23 mouse cellular contexts compared by ENCODE assay signal in genomic region chr1:127808671-127809070, GRCm38 (mm10). TPM values are rescaled to one million over a fixed set of nuclear protein-coding genes. Genes with fewer than 3 reads are reported as not detected.
DNase-seq lines count a peak whose midpoint lies in the region; ATAC-seq and TF ChIP-seq lines count a peak whose summit lies in the region.
"Had no signal": no experiment of that assay in that cellular context is flagged by ENCODE, and none has a peak within 500 bp of the region (broad histone marks: within the 10 kb centered on the region; RNA-seq: fewer than 3 reads in every experiment).

No protein-coding gene starts in this region.

- no peak overlapping the region for H3K9ac ChIP-seq in heart, embryonic 11.5 days (ENCODE audit: low read depth, low read length)
- H3K9ac ChIP-seq in intestine, postnatal 0 days (ENCODE audit: low read depth, low read length), result no peak overlapping the region
- H3K9ac ChIP-seq in intestine, embryonic 15.5 days, result no peak overlapping the region
- H3K9ac ChIP-seq in liver, postnatal 0 days (replicated peaks), result no peak overlapping the region
- no peak overlapping the region for H3K9ac ChIP-seq in ES-Bruce4 (ENCODE audit: low read depth, poor library complexity, severe bottlenecking)

- TF ChIP-seq CTCF in intestine, postnatal 0 days (IDR thresholded peaks at IDR 0.05; ENCODE audit: low read depth), result no peak
- TF ChIP-seq CTCF in liver, postnatal 0 days (IDR thresholded peaks at IDR 0.05; ENCODE audit: low read depth), result no peak
- no peak for TF ChIP-seq CTCF in ES-Bruce4 (IDR thresholded peaks at IDR 0.05; ENCODE audit: low read depth, low read length)

- no peak for TF ChIP-seq POLR2A in ES-Bruce4 (IDR thresholded peaks at IDR 0.05; ENCODE audit: insufficient read depth, low read length)

- ATAC-seq in heart, embryonic 11.5 days (replicated peaks; ENCODE audit: insufficient number of reproducible peaks, low FRiP score, low TSS enrichment), result no peak
- 0 out of 2 replicates have a peak, but pooled peaks have one; percentile 54 for ATAC-seq in intestine, postnatal 0 days
- ATAC-seq in intestine, embryonic 15.5 days, result no peak
- peak; percentile 33; the same call in 1 of the 2 replicates for ATAC-seq in liver, postnatal 0 days
- ATAC-seq: activated CD4-positive, CD25-positive, alpha-beta regulatory T cell, adult 4 months; CD4-positive, CD25-positive, alpha-beta regulatory T cell, adult 4 months; Patski had no signal

- no peaks in the 10 kb centered on the region for H3K9me3 ChIP-seq in heart, embryonic 11.5 days (replicated peaks; ENCODE audit: control insufficient read depth, low read length)
- no peaks in the 10 kb centered on the region for H3K9me3 ChIP-seq in intestine, postnatal 0 days (ENCODE audit: control insufficient read depth)
- H3K9me3 ChIP-seq in intestine, embryonic 15.5 days, result no peaks in the 10 kb centered on the region
- no peaks in the 10 kb centered on the region for H3K9me3 ChIP-seq in liver, postnatal 0 days (ENCODE audit: low read length)
- no peaks in the 10 kb centered on the region for H3K9me3 ChIP-seq in ES-Bruce4 (replicated peaks; ENCODE audit: control insufficient read depth, insufficient read depth, low read length, poor library complexity, severe bottlenecking)
- H3K9me3 ChIP-seq: G1E had no signal

- no peaks in the 10 kb centered on the region; the same call in 1 of the 2 replicates for H3K4me1 ChIP-seq in heart, embryonic 11.5 days (ENCODE audit: control insufficient read depth, insufficient read depth, low read length)
- H3K4me1 ChIP-seq in intestine, postnatal 0 days (replicated peaks; ENCODE audit: control insufficient read depth, insufficient read depth, low read length), result no peaks in the 10 kb centered on the region
- no peaks in the 10 kb centered on the region for H3K4me1 ChIP-seq in intestine, embryonic 15.5 days (replicated peaks)
- no peaks in the 10 kb centered on the region for H3K4me1 ChIP-seq in liver, postnatal 0 days (ENCODE audit: insufficient read depth)
- H3K4me1 ChIP-seq in ES-Bruce4 (ENCODE audit: control insufficient read depth, insufficient read depth, low read length), result no peaks in the 10 kb centered on the region

- H3K27ac ChIP-seq in heart, embryonic 11.5 days (ENCODE audit: low read depth, low read length), result no peak overlapping the region
- no peak overlapping the region for H3K27ac ChIP-seq in intestine, postnatal 0 days (ENCODE audit: low read depth, low read length)
- no peak overlapping the region for H3K27ac ChIP-seq in intestine, embryonic 15.5 days
- no peak overlapping the region for H3K27ac ChIP-seq in liver, postnatal 0 days (ENCODE audit: low read depth)
- H3K27ac ChIP-seq in ES-Bruce4 (ENCODE audit: insufficient read depth, low read length), result peak overlapping the region; percentile 36

- WGBS in heart, embryonic 11.5 days (ENCODE audit: insufficient replicate concordance), result 96% methylated on average over 7 of the region's 7 CpGs
- WGBS in intestine, postnatal 0 days, result 72% methylated on average over 7 of the region's 7 CpGs
- WGBS in intestine, embryonic 15.5 days, result 95% methylated on average over 7 of the region's 7 CpGs
- 84% methylated on average over 7 of the region's 7 CpGs for WGBS in liver, postnatal 0 days (ENCODE audit: insufficient replicate concordance)

- H3K4me3 ChIP-seq in heart, embryonic 11.5 days (ENCODE audit: low read depth, low read length), result no peak overlapping the region
- no peak overlapping the region for H3K4me3 ChIP-seq in intestine, postnatal 0 days (ENCODE audit: low read depth, low read length)
- no peak overlapping the region for H3K4me3 ChIP-seq in intestine, embryonic 15.5 days (replicated peaks)
- H3K4me3 ChIP-seq in liver, postnatal 0 days (ENCODE audit: low read depth, low read length), result no peak overlapping the region
- H3K4me3 ChIP-seq in ES-Bruce4 (ENCODE audit: low read depth, low read length), result no peak overlapping the region

- H3K4me2 ChIP-seq in heart, embryonic 11.5 days, result no peak overlapping the region
- no peak overlapping the region for H3K4me2 ChIP-seq in intestine, postnatal 0 days (replicated peaks; ENCODE audit: low read depth)
- no peak overlapping the region for H3K4me2 ChIP-seq in intestine, embryonic 15.5 days (replicated peaks)
- no peak overlapping the region for H3K4me2 ChIP-seq in liver, postnatal 0 days (ENCODE audit: low read depth, low read length)

- H3K27me3 ChIP-seq in heart, embryonic 11.5 days (ENCODE audit: control insufficient read depth, insufficient read depth, low read length), result no peaks in the 10 kb centered on the region
- H3K27me3 ChIP-seq in intestine, postnatal 0 days (replicated peaks; ENCODE audit: control insufficient read depth, insufficient read depth, low read length), result no peaks in the 10 kb centered on the region
- H3K27me3 ChIP-seq in intestine, embryonic 15.5 days (replicated peaks), result no peaks in the 10 kb centered on the region
- no peaks in the 10 kb centered on the region for H3K27me3 ChIP-seq in liver, postnatal 0 days (ENCODE audit: insufficient read depth, low read length)
- H3K27me3 ChIP-seq in ES-Bruce4 (ENCODE audit: control insufficient read depth, insufficient read depth, low read length, poor library complexity, severe bottlenecking), result no peaks in the 10 kb centered on the region
- H3K27me3 ChIP-seq: CH12.LX, Patski had no signal

- TF ChIP-seq EP300 in liver, postnatal 0 days (IDR thresholded peaks at IDR 0.05; ENCODE audit: low read depth), result no peak
- TF ChIP-seq EP300 in ES-Bruce4 (IDR thresholded peaks at IDR 0.05; ENCODE audit: insufficient read depth, low read depth, low read length), result no peak

- peaks cover 2% of the 10 kb centered on the region for H3K36me3 ChIP-seq in heart, embryonic 11.5 days (ENCODE audit: control insufficient read depth, insufficient read depth, low read length)
- peaks cover 19% of the 10 kb centered on the region; the same call in 1 of the 2 replicates for H3K36me3 ChIP-seq in intestine, postnatal 0 days (ENCODE audit: control insufficient read depth, insufficient read depth)
- peaks cover 4% of the 10 kb centered on the region; the same call in 1 of the 2 replicates for H3K36me3 ChIP-seq in intestine, embryonic 15.5 days
- peaks cover 17% of the 10 kb centered on the region for H3K36me3 ChIP-seq in liver, postnatal 0 days (replicated peaks; ENCODE audit: insufficient read depth, low read length)
- H3K36me3 ChIP-seq in ES-Bruce4 (ENCODE audit: control insufficient read depth, insufficient read depth, low read length, poor library complexity, severe bottlenecking), result peaks cover 9% of the 10 kb centered on the region

- peak; percentile 74 for DNase-seq in heart, adult 11 months
- DNase-seq in liver, postnatal 0 days, result no peak
- DNase-seq in liver, result no peak
- DNase-seq in urinary bladder, postnatal 10 days (ENCODE audit: low spot score), result no peak
- DNase-seq: adrenal gland, adult 2 months; adrenal gland, adult 8-10 months; adrenal gland, postnatal 10 days; adrenal gland, postnatal 14 days; adrenal gland, postnatal 25 days; adrenal gland, postnatal 36 days; B cell, adult 2 months; cerebellum, adult 11 months; cerebellum, adult 11-12 months; cerebellum, adult 18-20 months had no signal

RNA-seq across cellular contexts. Expression of gene Ccnt2, which starts 34.7 kb away (rescaled TPM):
- 66.7 and 73.2 TPM in 2 replicates for polyA plus RNA-seq in heart, embryonic 11.5 days (2014; fragmentation: Nextera tagmentation; extraction: Ambion mirVana)
- polyA plus RNA-seq in intestine, postnatal 0 days (2015; fragmentation: Nextera tagmentation; extraction: Ambion mirVana), result 17.7 and 21.1 TPM in 2 replicates
- polyA plus RNA-seq in intestine, embryonic 15.5 days (2015; fragmentation: Nextera tagmentation; extraction: Ambion mirVana), result 57.1 and 57.7 TPM in 2 replicates
- polyA plus RNA-seq in liver, postnatal 0 days (2015; fragmentation: Nextera tagmentation; extraction: Ambion mirVana), result 13.0 and 15.8 TPM in 2 replicates
- 115 and 120 TPM in 2 replicates for polyA plus RNA-seq in ES-Bruce4 (2011; ENCODE audit: insufficient read depth, insufficient read length, low read depth, missing spikeins)

RNA-seq across cellular contexts. Expression of gene Map3k19, which starts 46.2 kb away (rescaled TPM):
- polyA plus RNA-seq in heart, embryonic 11.5 days (2014; fragmentation: Nextera tagmentation; extraction: Ambion mirVana), result not detected in 2 replicates
- polyA plus RNA-seq in intestine, postnatal 0 days (2015; fragmentation: Nextera tagmentation; extraction: Ambion mirVana), result not detected in 2 replicates
- not detected in 2 replicates for polyA plus RNA-seq in intestine, embryonic 15.5 days (2015; fragmentation: Nextera tagmentation; extraction: Ambion mirVana)
- polyA plus RNA-seq in liver, postnatal 0 days (2015; fragmentation: Nextera tagmentation; extraction: Ambion mirVana), result not detected in 2 replicates
- not detected in 2 replicates for polyA plus RNA-seq in ES-Bruce4 (2011; ENCODE audit: insufficient read depth, insufficient read length, low read depth, missing spikeins)
- polyA plus RNA-seq: G1E, Patski had no signal

RNA-seq across cellular contexts. Expression of gene Rab3gap1, which starts 59.9 kb away (rescaled TPM):
- 25.8 and 28.0 TPM in 2 replicates for polyA plus RNA-seq in heart, embryonic 11.5 days (2014; fragmentation: Nextera tagmentation; extraction: Ambion mirVana)
- 12.5 and 13.0 TPM in 2 replicates for polyA plus RNA-seq in intestine, postnatal 0 days (2015; fragmentation: Nextera tagmentation; extraction: Ambion mirVana)
- polyA plus RNA-seq in intestine, embryonic 15.5 days (2015; fragmentation: Nextera tagmentation; extraction: Ambion mirVana), result 20.8 and 22.4 TPM in 2 replicates
- 8.3 and 8.9 TPM in 2 replicates for polyA plus RNA-seq in liver, postnatal 0 days (2015; fragmentation: Nextera tagmentation; extraction: Ambion mirVana)
- polyA plus RNA-seq in ES-Bruce4 (2011; ENCODE audit: insufficient read depth, insufficient read length, low read depth, missing spikeins), result 24.0 and 28.3 TPM in 2 replicates

Comparison
In these comparisons a context has a peak if more than half of its experiments do, and no peak if none do; other contexts are left out.
1. ATAC-seq: peak in intestine, postnatal 0 days (single experiment) and liver, postnatal 0 days (single experiment); none in heart, embryonic 11.5 days (single experiment) and intestine, embryonic 15.5 days (single experiment).